Mouse (Mus musculus) cerebellum, adult 2 months (tissue): Measurements from ENCODE around the gene Fam57b. TPM values are rescaled to one million over a fixed set of nuclear protein-coding genes. Genes with fewer than 3 reads are reported as not detected.
A peak's percentile ranks its signal among the peaks of the same experiment; 100 is the strongest.

ENCODE experiments used
- DNase-seq, 2 experiments: peaks; one replicate each; pipeline ENCODE4 v3.0.0; 2021
- H3K27ac ChIP-seq: fragments of 200-500 bp; 2 replicates; pipeline ENCODE4 v1.5.1; 2012; ENCODE audit warnings: low read length, control low read depth, inconsistent platforms; ENCODE audit not compliant: insufficient read depth
- H3K27me3 ChIP-seq: fragments of 200-500 bp; 2 replicates; pipeline ENCODE4 v1.6.1; 2012; ENCODE audit warnings: inconsistent platforms, mild to moderate bottlenecking, low read length, moderate library complexity; ENCODE audit not compliant: control insufficient read depth, insufficient read depth
- H3K4me1 ChIP-seq: fragments of 200-500 bp; 2 replicates; pipeline ENCODE4 v1.6.1; 2011; ENCODE audit warnings: low read length; ENCODE audit not compliant: control insufficient read depth, insufficient read depth
- H3K4me3 ChIP-seq: fragments of 200-500 bp; replicated peaks from 2 replicates; pipeline ENCODE3; 2011; ENCODE audit warnings: mild to moderate bottlenecking, low read depth, low read length, control low read depth; ENCODE audit not compliant: insufficient read depth
- CTCF ChIP-seq: fragments of 200-500 bp; IDR thresholded peaks from 2 replicates; pipeline ENCODE4 v1.5.1; 2011; ENCODE audit warnings: low read depth, mild to moderate bottlenecking, control low read depth, low read length, moderate library complexity, borderline replicate concordance; ENCODE audit not compliant: insufficient read depth
- POLR2A ChIP-seq: fragments of 200-500 bp; IDR thresholded peaks from 2 replicates; pipeline ENCODE4 v1.6.1; 2011; ENCODE audit warnings: low read length, control low read depth, borderline replicate concordance; ENCODE audit not compliant: insufficient read depth
- WGBS: fragments of 180-500 bp; shearing (Covaris S2); methylation state at CpG from one replicate; pipeline ENCODE4 v1.1.7; 2018; 5-methylcytosine and 5-hydroxymethylcytosine counted together
- polyA plus RNA-seq: library from polyadenylated mRNA; depleted of rRNA; stranded (reverse); fragments of >200 nt; gene quantifications from 2 replicates; pipeline ENCODE4 v1.2.3, GENCODE M21; 2012

Gene Fam57b
- polyA plus RNA-seq, 1 experiment = 196 TPM

- DNase-seq = no peak
- 79% methylated on average over 1 of the region's 1 CpGs for WGBS
- no peak for TF ChIP-seq POLR2A
- TF ChIP-seq CTCF = no peak
- Histone ChIP-seq H3K4me1 (0 out of 2 replicates have a peak, but pooled peaks cover 5% of the 10 kb centered on the region), H3K4me3 (no peak overlapping the region), H3K27me3 (no peaks in the 10 kb centered on the region), H3K27ac (no peak overlapping the region)
Measured at GRCm38 (mm10) chr7:126833294-126833693, 35.8 kb downstream of the Fam57b start.

GRCm38 (mm10) chr7:126843276-126843675 is 45.8 kb downstream of the Fam57b start:
- H3K4me3 ChIP-seq = no peak overlapping the region
- TF ChIP-seq POLR2A (no peak), CTCF (no peak)
- 72% methylated on average over 9 of the region's 9 CpGs for WGBS

GRCm38 (mm10) chr7:126845516-126845915 is 48.0 kb downstream of the Fam57b start:
- Histone ChIP-seq H3K27me3 (no peaks in the 10 kb centered on the region), H3K4me1 (peaks cover 4% of the 10 kb centered on the region; the same call in 1 of the 2 replicates), H3K4me3 (no peak overlapping the region), H3K27ac (no peak overlapping the region)
- DNase-seq = no peak
- TF ChIP-seq CTCF (no peak), POLR2A (no peak)
- 66% methylated on average over 2 of the region's 2 CpGs for WGBS

More at GRCm38 (mm10) chr7:126843276-126843675, 45.8 kb downstream of the Fam57b start:
- H3K4me1 ChIP-seq = peaks cover 4% of the 10 kb centered on the region; the same call in 1 of the 2 replicates
- no peak overlapping the region for H3K27ac ChIP-seq
- DNase-seq = no peak
- no peaks in the 10 kb centered on the region for H3K27me3 ChIP-seq

- H3K4me1 ChIP-seq = peaks cover 4% of the 10 kb centered on the region; the same call in 1 of the 2 replicates
- H3K27ac ChIP-seq = no peak within 1 kb of the TSS
- H3K27me3 ChIP-seq = no peaks in the 10 kb centered on the region
- H3K4me3 ChIP-seq = peak within 1 kb of the TSS; percentile 34
- WGBS = 41% methylated on average over 4 of the region's 4 CpGs
- TF ChIP-seq CTCF (no peak), POLR2A (no peak)
- no peak for DNase-seq
Measured at GRCm38 (mm10) chr7:126847116-126847420, 49.6 kb downstream of the Fam57b start, which contains the start of gene Doc2a. Gene Doc2a, plus strand, starts transcription at chr7:126847416.

- WGBS = 1% methylated on average over 74 of the region's 74 CpGs
- H3K27me3 ChIP-seq = no peaks in the 10 kb centered on the region
- peak in 1 of 2 experiments; percentile 28 for DNase-seq
- no peak for TF ChIP-seq POLR2A
- TF ChIP-seq CTCF = no peak
- no peak overlapping the region for H3K27ac ChIP-seq
- H3K4me3 ChIP-seq = peak overlapping the region; percentile 34
- peaks cover 4% of the 10 kb centered on the region; the same call in 1 of the 2 replicates for H3K4me1 ChIP-seq
Measured at GRCm38 (mm10) chr7:126847421-126848398, 50.2 kb downstream of the Fam57b start.

GRCm38 (mm10) chr7:126848794-126849193 is 51.3 kb downstream of the Fam57b start:
- 38% methylated on average over 10 of the region's 10 CpGs for WGBS
- no peak overlapping the region for H3K4me3 ChIP-seq
- H3K4me1 ChIP-seq = peaks cover 4% of the 10 kb centered on the region; the same call in 1 of the 2 replicates
- TF ChIP-seq POLR2A (no peak), CTCF (no peak)
- H3K27me3 ChIP-seq = no peaks in the 10 kb centered on the region
- no peak overlapping the region for H3K27ac ChIP-seq
- DNase-seq = peak; percentile 2 to 13

GRCm38 (mm10) chr7:126850161-126850560 is 52.7 kb downstream of the Fam57b start:
- H3K4me3 ChIP-seq = no peak overlapping the region
- DNase-seq = no peak
- H3K27me3 ChIP-seq = no peaks in the 10 kb centered on the region
- no peak overlapping the region for H3K27ac ChIP-seq
- H3K4me1 ChIP-seq = peaks cover 4% of the 10 kb centered on the region
- TF ChIP-seq CTCF (no peak), POLR2A (no peak)
- WGBS = 96% methylated on average over 6 of the region's 6 CpGs
